Mouse (Mus musculus): ENCODE results near the gene Olfr745. TPM values are rescaled to one million over a fixed set of nuclear protein-coding genes. Genes with fewer than 3 reads are reported as not detected.

The Olfr745 gene
- not detected for total RNA-seq (2022)

GRCm38 (mm10) chr14:50639088-50639487 is at the start of gene Olfr745:
Olfr745 (plus strand) TSS chr14:50639388.
- no peak for DNase-seq (ENCODE audit: low spot score in 2 of 2)

GRCm38 (mm10) chr14:50614579-50614978 is 24.6 kb upstream of the Olfr745 start, which contains the start of gene Olfr744:
Olfr744 (plus strand) TSS chr14:50614879.
- DNase-seq (ENCODE audit: low spot score in 2 of 2) = no peak

GRCm38 (mm10) chr14:50646783-50647182 is 7.6 kb downstream of the Olfr745 start, which contains the start of gene Olfr746:
Olfr746 (plus strand) TSS chr14:50647083.
- no peak for DNase-seq (ENCODE audit: low spot score in 2 of 2)

- DNase-seq (ENCODE audit: low spot score in 2 of 2) = no peak
These were observed 53.9 kb downstream of the Olfr745 start, which contains the start of gene Olfr747 for GRCm38 (mm10) chr14:50693106-50693505. Olfr747 (minus strand) TSS chr14:50693206.

Other genes with a start within 250 kb of the Olfr745 start
- gene Olfr738, start 231.8 kb upstream of the Olfr745 start, total RNA-seq (2022) = not detected
- gene Olfr739, start 220.8 kb upstream of the Olfr745 start, total RNA-seq (2022) = not detected
- not detected for gene Olfr740, start 193.8 kb upstream of the Olfr745 start, total RNA-seq (2022)
- gene Olfr741, start 166.7 kb upstream of the Olfr745 start, total RNA-seq (2022) = not detected
- gene Olfr742, start 135.8 kb upstream of the Olfr745 start, total RNA-seq (2022) = not detected
- gene Olfr743, start 117.5 kb upstream of the Olfr745 start, total RNA-seq (2022) = not detected
- not detected for gene Olfr744, start 24.5 kb upstream of the Olfr745 start, total RNA-seq (2022)
- not detected for gene Olfr746, start 7.7 kb downstream of the Olfr745 start, total RNA-seq (2022)
- gene Olfr747, start 53.8 kb downstream of the Olfr745 start, total RNA-seq (2022) = not detected
- gene Olfr748, start 68.0 kb downstream of the Olfr745 start, total RNA-seq (2022) = not detected
- gene Olfr749, start 105.7 kb downstream of the Olfr745 start, total RNA-seq (2022) = not detected
- 10 to 100 TPM; 62.3 to 73.2 (median 64.0) TPM for gene Ttc5, start 146.1 kb downstream of the Olfr745 start, total RNA-seq (2022)
- under 1 TPM in 1 of 4 experiments, not detected in 3; 0.55 TPM for gene Ccnb1ip1, start 168.3 kb downstream of the Olfr745 start, total RNA-seq (2022)
- gene Parp2, start 168.5 kb downstream of the Olfr745 start, total RNA-seq (2022) = 10 to 100 TPM; 27.2 to 29.0 (median 28.7) TPM
- gene Tep1, start 231.2 kb downstream of the Olfr745 start, total RNA-seq (2022) = 1 to 10 TPM; 5.1 to 8.0 (median 7.4) TPM